Mouse (Mus musculus): ENCODE data around the gene Gm13420. TPM values are rescaled to one million over a fixed set of nuclear protein-coding genes. Genes with fewer than 3 reads are reported as not detected.
"Not testable (repeated sequence)": the region's sequence is repeated elsewhere in the genome, so short reads cannot be mapped to it uniquely, and the experiment has no call there.

Gene Gm13420
- total RNA-seq (2014; rRNA removed) = 0.86 and 1.5 TPM in 2 replicates
- polyA plus RNA-seq (2015; fragmentation: Nextera tagmentation; extraction: Ambion mirVana) = 0.18 TPM in 1 of 2 replicates, not detected in the other

DNA sequence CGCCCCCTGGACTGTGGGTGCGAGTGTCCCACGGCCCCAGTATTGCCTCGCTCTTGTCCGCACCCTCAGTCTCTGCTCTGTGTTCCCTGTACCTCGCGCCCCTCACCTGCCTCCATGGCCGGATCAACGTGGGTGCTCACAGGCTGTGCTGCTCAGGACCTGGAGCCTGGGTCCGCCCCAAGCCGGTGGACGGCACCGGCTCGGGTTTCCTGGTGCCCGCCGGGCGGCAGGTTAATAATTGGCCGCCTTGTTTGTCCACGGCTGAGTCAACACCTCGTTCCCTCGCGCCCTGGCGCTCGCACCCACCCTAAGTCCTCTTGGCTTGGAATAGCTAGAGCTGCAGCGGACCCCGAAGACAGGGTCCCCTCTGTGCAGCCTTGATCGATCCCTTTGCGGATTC lies at the start of gene Gm13420:
Gm13420 (minus strand) TSS at position 189 of the 400 bp plus-strand sequence.
- Histone ChIP-seq H3K36me3 (ENCODE audit: insufficient read depth) (no peaks in the 10 kb centered on the region), H3K27ac (ENCODE audit: low read depth, low read length) (no peak within 1 kb of the TSS), H3K27me3 (ENCODE audit: insufficient read depth, low read length) (peaks cover 23% of the 10 kb centered on the region; the same call in 1 of the 2 replicates), H3K9ac (no peak within 1 kb of the TSS), H3K9me3 (ENCODE audit: low read length) (no peaks in the 10 kb centered on the region), H3K4me2 (ENCODE audit: low read depth) (no peak within 1 kb of the TSS), H3K4me1 (ENCODE audit: insufficient read depth) (no peaks in the 10 kb centered on the region), H3K4me3 (ENCODE audit: low read depth, low read length) (no peak within 1 kb of the TSS)
- no peak for TF ChIP-seq CTCF (IDR thresholded peaks at IDR 0.05; ENCODE audit: low read depth)
- ATAC-seq (no peak), DNase-seq (no peak)
- 6% methylated on average over 28 of the region's 28 CpGs for WGBS

DNA sequence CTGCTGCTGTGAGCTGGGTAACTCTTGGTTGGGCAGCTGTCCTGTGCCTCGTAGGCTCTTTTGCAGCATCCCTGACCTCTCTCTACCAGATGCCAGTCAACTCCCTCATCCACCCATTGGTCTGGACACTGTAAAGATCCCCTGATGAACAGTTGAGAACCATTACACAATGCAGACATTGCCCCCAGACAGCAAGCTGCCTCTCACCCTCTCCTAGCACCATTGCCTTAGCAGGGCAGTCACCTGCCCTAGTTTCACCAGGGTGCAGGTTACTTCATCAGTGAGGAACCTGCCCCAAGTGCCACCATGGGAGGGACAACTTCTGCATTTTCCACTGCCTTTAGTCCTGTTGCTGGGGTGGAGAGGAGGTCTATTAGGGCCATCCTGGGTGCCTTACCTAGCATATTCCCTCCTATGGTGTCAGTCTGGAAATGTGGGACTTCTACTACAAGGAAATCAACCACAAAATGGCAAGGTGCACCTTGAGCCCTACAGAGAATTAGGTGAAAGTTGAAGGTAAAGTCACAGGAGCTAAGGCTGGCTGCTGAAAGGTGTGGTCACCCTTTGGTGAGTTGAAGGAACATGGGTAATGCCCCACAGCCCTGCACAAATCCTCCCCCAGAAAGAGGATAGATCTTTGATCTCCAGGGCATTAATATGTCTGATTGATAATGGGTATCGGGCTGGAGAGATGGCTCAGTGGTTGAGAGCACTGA lies 41.4 kb upstream of the Gm13420 start:
- no peak for TF ChIP-seq CTCF (IDR thresholded peaks at IDR 0.05; ENCODE audit: low read depth)
- Histone ChIP-seq H3K36me3 (ENCODE audit: insufficient read depth) (peaks cover 54% of the 10 kb centered on the region), H3K4me1 (ENCODE audit: insufficient read depth) (no peaks in the 10 kb centered on the region), H3K4me3 (ENCODE audit: low read depth, low read length) (no peak overlapping the region), H3K9ac (no peak overlapping the region), H3K27me3 (ENCODE audit: insufficient read depth, low read length) (no peaks in the 10 kb centered on the region), H3K4me2 (ENCODE audit: low read depth) (no peak overlapping the region), H3K9me3 (ENCODE audit: low read length) (no peaks in the 10 kb centered on the region), H3K27ac (ENCODE audit: low read depth, low read length) (no peak overlapping the region)
- ATAC-seq = no peak
- 95% methylated on average over 2 of the region's 2 CpGs for WGBS
- DNase-seq = no peak

DNA sequence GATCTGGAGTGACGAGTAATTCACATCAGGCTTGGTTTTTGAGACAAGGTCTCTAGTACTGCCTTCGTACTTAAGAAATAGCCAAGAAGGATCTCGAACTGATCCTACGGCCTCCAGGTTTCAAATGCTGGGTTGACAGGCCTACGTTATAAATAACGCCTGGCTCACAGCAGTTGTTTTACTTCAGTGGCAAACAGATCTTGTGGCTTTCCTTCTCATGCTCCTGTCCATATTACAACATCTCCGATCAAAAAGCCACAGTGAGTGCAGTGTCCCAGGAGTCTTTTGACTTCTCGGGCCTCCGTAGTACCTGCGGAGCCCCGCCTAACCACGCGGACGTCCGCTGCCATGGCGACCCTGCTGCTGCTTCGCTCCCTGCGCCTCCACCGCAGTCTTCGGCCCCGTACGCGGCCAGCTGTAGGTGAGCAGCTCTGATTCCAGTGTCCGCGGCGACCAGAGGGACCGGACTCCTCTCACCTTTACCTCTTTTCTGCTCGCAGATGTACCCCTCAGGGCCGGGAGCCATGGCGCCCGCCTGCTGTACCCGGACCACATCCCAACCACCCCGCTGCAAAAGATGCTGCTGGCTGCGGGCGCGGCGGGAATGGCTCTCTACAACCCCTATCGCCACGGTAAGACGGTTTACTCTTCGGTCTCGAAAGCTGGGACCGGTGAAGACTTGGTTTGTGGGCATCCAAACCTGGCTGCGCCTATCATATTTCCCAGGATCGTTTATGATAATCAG lies 36.6 kb upstream of the Gm13420 start, which contains the start of gene Trub2:
Trub2 (minus strand) TSS at position 566 of the 745 bp plus-strand sequence.
- DNase-seq (peak; percentile 85), ATAC-seq (peak; percentile 91)
- H3K27me3 ChIP-seq (ENCODE audit: insufficient read depth, low read length) = no peaks in the 10 kb centered on the region
- H3K4me3 ChIP-seq (ENCODE audit: low read depth, low read length) = peak within 1 kb of the TSS; percentile 58
- peak within 1 kb of the TSS; percentile 83 for H3K4me2 ChIP-seq (ENCODE audit: low read depth)
- peak within 1 kb of the TSS; percentile 82 for H3K27ac ChIP-seq (ENCODE audit: low read depth, low read length)
- H3K9me3 ChIP-seq (ENCODE audit: low read length) = no peaks in the 10 kb centered on the region
- peaks cover 7% of the 10 kb centered on the region; the same call in 1 of the 2 replicates for H3K4me1 ChIP-seq (ENCODE audit: insufficient read depth)
- TF ChIP-seq CTCF (IDR thresholded peaks at IDR 0.05; ENCODE audit: low read depth) = no peak
- H3K36me3 ChIP-seq (ENCODE audit: insufficient read depth) = peaks cover 59% of the 10 kb centered on the region
- 1% methylated on average over 45 of the region's 45 CpGs for WGBS
- peak within 1 kb of the TSS; percentile 76 for H3K9ac ChIP-seq

DNA sequence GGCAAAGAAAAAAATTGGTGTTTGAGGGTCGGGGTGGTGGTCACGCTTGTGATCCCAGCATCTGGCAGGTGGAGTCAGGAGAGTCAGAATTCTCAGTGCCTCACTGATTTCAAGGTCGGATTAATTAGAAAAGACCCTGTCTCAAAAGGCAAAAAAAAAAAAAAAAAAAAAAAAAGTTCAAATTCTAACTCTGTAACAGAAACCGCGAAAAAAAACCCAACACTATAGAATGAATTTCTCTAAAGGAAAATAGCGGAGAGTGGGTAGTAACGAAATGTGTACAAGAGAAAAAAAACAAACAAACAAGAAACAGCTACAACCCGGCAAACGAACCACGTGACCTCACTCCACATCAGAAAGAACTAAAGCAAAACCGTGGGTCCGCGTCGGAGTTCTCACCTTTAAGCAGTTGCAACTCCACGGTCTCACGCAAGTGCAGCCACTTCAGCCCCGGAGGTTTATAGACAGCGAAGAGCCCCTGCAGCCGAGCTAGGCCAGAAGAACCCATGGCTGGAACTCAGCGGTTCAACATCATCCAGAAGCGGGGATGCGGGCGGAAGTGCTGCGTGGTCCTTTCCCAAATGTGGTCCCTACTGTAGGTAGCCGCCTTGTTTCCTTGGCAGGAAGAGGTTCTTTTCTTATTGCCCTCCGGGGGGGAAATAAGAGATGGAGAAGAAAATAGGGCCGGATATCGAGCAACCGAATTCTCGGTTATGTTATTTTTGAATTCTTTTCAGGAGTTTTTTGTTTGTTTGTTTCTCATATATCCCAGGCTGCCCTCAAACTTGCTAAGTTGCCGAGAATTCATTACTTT lies 35.8 kb upstream of the Gm13420 start, which contains the start of gene Coq4:
Coq4 (plus strand) TSS at position 390 of the 814 bp plus-strand sequence.
- Histone ChIP-seq H3K4me2 (ENCODE audit: low read depth) (peak within 1 kb of the TSS; percentile 83), H3K27ac (ENCODE audit: low read depth, low read length) (peak within 1 kb of the TSS; percentile 82), H3K9ac (peak within 1 kb of the TSS; percentile 76), H3K4me1 (ENCODE audit: insufficient read depth) (peaks cover 7% of the 10 kb centered on the region; the same call in 1 of the 2 replicates), H3K27me3 (ENCODE audit: insufficient read depth, low read length) (no peaks in the 10 kb centered on the region), H3K36me3 (ENCODE audit: insufficient read depth) (peaks cover 59% of the 10 kb centered on the region), H3K4me3 (ENCODE audit: low read depth, low read length) (peak within 1 kb of the TSS; percentile 58), H3K9me3 (ENCODE audit: low read length) (no peaks in the 10 kb centered on the region)
- ATAC-seq (peak; percentile 95), DNase-seq (peak; percentile 95)
- 1% methylated on average over 31 of the region's 31 CpGs for WGBS
- no peak for TF ChIP-seq CTCF (IDR thresholded peaks at IDR 0.05; ENCODE audit: low read depth)

DNA sequence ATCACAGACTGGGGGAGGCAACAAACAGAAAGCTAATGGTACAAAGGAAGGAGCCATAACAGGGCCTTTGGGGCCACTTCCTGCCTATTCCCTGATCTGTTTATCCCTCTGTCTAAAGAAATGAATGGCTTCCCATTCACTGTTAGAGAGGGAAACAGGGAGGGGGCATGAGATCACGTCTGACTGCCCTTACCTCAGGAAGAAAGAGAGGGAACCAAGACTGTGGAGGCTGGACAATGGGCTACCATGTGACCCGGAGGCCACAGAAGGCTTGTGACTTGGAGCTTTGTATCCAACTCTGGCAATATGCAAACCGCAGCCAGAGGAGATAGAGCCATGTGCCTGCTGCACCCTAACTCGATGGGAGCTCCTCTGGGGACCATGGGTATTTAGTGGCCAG lies 32.8 kb upstream of the Gm13420 start:
- ATAC-seq (no peak), DNase-seq (no peak)
- Histone ChIP-seq H3K4me1 (ENCODE audit: insufficient read depth) (peaks cover 7% of the 10 kb centered on the region; the same call in 1 of the 2 replicates), H3K9ac (no peak overlapping the region), H3K36me3 (ENCODE audit: insufficient read depth) (peaks cover 59% of the 10 kb centered on the region), H3K9me3 (ENCODE audit: low read length) (no peaks in the 10 kb centered on the region), H3K4me3 (ENCODE audit: low read depth, low read length) (no peak overlapping the region), H3K27me3 (ENCODE audit: insufficient read depth, low read length) (no peaks in the 10 kb centered on the region), H3K4me2 (ENCODE audit: low read depth) (no peak overlapping the region), H3K27ac (ENCODE audit: low read depth, low read length) (no peak overlapping the region)
- no peak for TF ChIP-seq CTCF (IDR thresholded peaks at IDR 0.05; ENCODE audit: low read depth)
- 60% methylated on average over 4 of the region's 4 CpGs for WGBS

DNA sequence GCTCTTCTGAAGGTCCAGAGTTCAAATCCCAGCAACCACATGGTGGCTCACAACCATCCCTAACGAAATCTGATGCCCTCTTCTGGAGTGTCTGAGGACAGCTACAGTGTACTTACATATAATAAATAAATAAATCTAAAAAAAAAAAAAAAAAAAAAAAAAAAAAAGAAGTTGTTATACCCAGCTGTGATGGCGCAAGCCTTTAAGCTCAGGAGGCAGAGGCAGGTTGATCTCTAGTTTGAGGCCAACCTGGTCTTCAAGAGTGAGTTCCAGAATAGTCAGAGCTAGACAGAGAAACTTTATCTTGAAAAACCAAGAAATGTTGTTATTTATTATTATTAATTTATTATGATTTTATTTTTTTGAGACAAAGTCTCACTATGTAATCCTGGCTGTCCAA lies 29.8 kb upstream of the Gm13420 start:
- H3K9ac ChIP-seq; DNase-seq; ATAC-seq; H3K9me3 ChIP-seq (ENCODE audit: low read length); H3K27me3 ChIP-seq (ENCODE audit: insufficient read depth, low read length); H3K4me2 ChIP-seq (ENCODE audit: low read depth); H3K4me1 ChIP-seq (ENCODE audit: insufficient read depth); H3K4me3 ChIP-seq (ENCODE audit: low read depth, low read length); H3K27ac ChIP-seq (ENCODE audit: low read depth, low read length): not testable (repeated sequence)
- 98% methylated on average over 2 of the region's 2 CpGs for WGBS
- peaks cover 88% of the 10 kb centered on the region for H3K36me3 ChIP-seq (ENCODE audit: insufficient read depth)

All from forebrain, postnatal 0 days (tissue).